Mouse (Mus musculus): ENCODE data around the gene Dbp. TPM values are rescaled to one million over a fixed set of nuclear protein-coding genes. Genes with fewer than 3 reads are reported as not detected.

Dbp gene
- total RNA-seq, 2 experiments from 2014 or later = 49.7 to 59.1 TPM

DNA sequence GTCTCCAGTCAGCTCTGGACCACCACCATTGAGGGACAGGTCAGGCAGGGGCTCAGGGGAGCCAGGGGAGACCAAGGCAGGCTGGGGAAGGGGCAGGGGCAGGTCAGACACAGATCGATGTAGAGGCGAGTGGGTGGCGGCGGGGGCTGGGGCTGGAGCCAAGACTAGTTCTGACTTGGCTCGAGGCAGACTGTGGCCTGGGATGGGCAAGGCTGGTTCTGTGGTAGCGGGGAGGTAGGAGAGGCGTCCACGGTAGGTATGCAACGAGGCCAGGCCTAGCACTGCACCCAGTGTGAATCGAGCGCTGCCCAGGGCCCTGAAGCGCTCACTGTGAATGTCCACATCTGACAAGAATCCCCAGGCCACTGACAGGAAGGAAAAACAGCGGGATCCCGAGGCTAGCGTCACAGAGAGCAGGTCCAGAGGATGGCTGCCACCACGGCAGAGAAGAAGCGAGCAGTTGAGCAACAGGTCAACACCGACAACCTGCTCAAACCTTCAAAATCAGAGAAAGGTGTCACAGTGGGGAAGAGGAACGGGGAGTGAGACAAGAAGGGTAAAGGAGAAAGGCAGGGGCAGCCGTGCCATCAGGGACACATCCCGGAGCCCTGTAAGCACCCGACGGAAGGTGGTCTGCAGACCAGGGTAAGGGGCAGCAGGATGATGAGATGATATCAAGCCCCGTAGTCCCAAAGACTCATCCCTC lies 6.6 kb downstream of the Dbp start:
- DNase-seq (ENCODE audit: low spot score in 2 of 2) = no peak

DNA sequence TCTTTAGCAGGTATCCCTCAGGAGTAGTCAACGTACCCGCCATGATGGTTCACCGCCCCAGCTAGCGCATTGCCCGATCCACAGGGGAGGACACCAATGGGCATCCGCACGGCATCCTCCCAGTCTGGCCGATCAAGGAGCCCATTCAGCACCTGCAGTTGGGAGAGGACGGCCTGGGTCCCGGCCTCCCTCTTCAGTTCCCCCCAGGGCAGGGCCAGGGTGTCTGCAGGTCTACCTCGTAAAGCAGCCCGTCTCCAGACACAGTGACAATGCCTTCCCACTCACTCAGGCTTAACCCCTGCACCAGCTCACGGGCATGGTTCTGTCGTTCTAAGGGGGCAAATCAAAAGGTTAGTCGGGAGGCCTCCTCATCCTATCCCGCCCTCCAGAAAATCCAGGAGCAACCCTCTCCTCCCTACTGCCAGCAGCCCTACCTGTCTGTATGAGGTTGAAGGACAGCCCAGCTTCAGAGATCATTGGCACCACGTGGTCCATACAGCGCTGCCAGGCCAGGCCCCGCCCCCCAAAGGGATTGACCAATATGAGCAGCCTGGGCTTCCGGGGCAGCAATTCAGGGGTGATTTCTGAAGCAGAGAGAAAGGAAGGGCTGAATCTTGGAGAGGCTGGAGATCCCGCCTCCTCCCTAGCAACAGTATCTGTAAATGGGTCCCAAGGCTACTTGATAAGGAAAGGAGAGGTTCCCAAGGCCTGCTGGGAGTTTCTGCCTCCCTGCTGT lies 7.3 kb downstream of the Dbp start:
- no peak for DNase-seq (ENCODE audit: low spot score in 2 of 2)

DNA sequence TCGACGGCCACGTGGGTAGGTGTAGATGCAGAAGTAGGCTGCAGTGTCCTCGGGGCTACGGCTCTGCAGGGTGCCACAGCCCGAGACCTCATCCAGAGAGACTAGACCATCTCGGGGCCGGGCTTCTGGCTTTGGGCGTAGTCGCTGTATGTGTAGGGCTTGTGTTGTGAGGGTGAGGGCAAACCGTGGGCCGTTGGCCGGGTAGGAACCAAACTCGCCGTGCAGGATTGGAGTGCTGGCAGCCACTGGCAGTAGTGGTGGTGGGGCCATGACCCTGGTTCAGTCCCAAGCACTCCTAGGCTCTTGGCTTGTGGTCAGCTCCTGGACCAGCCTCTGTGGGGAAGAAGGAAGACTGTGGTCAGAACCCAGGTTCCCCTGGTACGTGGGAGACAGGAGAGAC lies 8.5 kb downstream of the Dbp start:
- DNase-seq (ENCODE audit: low spot score in 2 of 2) = no peak

DNA sequence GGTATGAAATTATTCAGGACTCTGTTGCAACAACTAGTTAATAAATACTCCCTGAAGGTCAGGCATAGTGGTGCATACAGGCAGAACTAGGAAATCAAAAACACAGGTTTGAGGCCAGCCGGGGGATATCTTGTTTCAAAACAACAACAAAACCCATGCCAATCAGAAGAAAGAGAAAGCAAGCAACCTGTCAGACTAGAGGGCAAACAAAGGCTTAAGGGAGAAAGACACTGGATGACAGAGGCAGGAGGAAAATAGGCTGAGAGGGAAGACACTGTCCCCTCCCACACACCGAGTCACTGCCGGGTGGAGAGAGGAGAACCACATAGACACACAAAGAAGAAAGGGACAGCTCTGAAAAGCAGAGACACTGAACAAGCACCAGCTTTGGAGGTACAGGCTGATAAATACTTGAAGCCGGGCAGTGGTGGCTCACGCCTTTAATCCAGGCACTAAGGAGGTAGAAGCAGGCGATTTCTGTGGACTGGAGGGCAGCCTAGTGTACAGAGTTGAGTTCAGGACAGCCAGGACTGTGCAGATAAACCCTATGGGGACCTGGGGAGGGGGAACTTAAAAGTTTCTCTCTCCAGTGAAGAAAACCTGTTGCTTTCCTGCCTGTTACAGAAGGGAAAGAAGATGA lies 9.1 kb downstream of the Dbp start:
- DNase-seq (ENCODE audit: low spot score in 2 of 2) = no peak

DNA sequence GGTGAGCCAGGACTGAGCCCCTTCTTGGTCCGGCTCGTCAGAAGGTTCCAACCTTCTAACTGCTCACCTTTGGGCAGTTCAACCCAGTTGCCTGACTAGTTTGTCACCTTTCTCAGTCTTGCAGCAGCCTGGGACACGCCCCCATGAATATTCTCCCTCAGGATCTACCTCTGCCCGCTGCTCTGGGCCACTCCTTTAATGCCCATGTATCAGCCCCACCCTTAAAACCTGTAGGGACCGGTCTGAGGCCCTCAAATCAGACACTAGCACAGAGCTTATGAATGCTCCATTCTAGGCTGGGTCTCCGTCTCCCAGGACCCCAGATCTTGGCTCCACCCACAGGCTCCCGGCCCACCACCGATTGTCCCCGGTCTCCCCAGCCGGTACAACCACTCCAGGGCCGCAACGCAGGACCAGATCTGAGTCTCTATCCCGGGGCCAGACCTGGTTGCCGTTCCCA lies 9.8 kb downstream of the Dbp start:
- no peak for DNase-seq (ENCODE audit: low spot score in 2 of 2)

DNA sequence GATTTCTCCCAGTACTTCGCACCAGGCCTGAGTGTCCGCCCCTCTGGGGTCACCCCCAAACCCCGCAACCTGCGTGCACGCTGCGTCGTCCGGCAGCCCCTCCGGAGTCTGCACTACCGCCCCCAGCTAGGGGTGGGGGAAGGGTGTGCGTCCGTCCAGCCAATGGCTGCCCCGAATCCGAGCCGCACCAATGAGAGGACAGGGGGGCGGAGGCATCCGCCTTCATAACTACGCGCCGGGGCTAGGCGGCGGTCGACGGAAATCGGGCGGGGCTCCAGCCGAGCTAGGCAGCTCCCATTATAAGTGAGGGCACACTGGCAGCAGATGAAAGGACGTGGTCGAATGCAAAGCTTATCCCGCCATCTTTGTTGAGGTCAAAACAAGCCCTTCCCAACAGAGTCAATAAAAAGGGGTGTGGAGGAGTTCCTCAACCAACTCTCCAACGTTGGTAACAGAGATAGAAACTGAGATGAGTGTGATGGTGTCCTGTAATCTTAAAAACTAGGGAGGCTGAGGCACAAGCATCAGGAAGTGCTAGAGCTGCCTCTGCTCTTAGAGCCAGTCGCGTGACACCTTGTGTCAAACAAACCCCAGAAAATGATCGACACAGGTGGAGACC lies 10.3 kb downstream of the Dbp start, which contains the start of gene Rpl18:
Gene Rpl18 (plus strand): TSS at position 368 of the 619 bp plus-strand sequence.
- DNase-seq (ENCODE audit: low spot score in 2 of 2) = peak; percentile 97 to 99

DNA sequence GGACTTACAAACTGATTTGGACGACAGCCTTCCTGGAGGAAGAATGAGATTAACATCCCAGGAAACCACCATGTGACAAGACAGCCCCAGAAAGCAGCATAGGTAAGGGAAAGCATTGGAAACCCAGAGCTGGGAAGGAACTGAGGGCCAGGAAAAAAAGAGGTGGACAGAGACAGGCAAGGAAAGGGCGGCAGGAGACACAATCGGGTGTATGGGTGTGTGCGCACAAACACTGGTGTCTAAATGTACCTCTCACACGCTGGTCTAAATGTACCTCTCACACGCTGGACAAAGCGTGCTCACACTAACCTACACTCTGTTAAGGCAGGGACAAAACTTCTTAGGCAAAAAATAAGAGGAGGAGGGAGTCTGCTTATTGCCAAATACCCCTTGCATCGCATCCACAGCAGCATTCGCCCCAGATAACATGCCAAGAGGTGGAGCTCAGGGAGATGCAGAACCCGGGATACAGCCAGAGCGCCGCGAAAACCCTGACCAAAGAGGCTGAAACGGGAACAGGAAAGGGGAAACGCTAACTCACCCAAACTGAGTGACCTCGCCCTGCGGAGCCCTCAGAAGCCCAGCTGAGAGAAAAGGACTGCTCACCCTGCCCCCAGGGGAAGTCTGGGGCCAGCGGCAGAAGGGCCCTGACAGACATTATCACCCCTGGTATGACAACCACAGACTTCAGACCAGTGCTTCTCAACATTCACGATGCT lies 11.0 kb downstream of the Dbp start:
- DNase-seq (ENCODE audit: low spot score in 2 of 2) = no peak

DNA sequence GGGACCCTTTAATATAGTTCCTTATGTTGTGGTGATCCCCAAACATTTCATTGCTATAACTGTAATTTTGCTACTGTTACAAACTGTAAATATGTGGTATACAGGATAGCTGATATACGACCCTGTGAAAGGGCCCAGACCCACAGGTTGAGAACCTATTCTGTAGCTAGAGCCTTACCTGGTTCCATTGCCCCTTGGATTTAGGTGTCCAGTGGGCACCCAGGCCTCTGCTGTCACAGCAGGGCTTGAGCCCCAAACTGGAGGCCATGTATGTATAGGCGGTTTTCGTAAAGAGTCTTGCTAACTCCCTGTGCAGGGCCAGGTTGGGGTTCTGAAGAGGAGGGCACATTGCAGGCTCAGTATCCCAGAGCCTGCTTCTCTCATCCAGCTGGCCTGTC lies 11.6 kb downstream of the Dbp start:
- no peak for DNase-seq (ENCODE audit: low spot score in 2 of 2)

DNA sequence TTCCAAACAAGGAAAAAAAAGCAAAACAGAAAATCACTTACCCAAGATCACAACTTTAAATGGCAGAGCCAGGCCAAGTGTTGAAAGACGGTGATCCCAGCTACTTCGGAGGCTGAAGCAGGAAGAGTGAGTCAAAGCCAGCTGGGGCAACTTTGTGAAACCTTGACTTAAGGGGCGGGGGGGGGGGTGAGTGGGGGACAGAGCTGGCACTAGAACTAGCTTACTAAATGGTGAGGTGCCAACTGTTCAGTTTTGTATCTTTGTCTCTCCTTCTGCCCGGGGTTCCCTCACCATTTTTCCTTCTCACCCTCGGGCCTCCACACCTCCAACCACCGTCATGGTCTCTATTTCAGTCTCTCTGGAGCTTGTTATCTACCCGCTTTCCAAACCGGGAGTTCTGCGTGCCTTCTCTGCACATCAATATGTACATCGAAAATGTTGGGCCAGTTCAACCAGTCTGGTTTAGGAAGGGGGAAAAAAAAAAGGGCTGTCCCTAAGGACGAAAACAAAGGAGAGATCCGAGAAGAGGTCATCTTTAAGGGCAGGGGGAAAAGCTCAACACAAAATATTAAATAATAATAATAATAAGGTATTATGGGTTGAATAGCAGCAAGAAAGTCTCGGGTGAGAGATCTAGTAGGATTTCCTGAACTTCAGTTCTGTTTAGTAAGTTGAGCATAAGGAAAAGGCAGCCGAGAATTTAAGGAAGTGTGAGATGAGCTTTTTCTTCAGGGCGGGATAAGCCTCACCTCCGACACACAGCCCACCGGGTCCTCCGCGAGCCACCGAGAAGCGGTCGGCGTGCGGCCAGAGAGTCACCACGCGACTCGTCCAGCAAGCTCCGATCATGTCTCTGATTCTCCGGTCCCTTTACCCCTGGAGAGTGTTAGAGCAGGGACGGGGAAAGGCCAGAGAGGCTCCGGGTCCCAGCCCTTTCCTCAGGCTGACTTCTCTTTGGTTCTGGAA lies 12.3 kb downstream of the Dbp start:
- DNase-seq (ENCODE audit: low spot score in 2 of 2) = no peak

DNA sequence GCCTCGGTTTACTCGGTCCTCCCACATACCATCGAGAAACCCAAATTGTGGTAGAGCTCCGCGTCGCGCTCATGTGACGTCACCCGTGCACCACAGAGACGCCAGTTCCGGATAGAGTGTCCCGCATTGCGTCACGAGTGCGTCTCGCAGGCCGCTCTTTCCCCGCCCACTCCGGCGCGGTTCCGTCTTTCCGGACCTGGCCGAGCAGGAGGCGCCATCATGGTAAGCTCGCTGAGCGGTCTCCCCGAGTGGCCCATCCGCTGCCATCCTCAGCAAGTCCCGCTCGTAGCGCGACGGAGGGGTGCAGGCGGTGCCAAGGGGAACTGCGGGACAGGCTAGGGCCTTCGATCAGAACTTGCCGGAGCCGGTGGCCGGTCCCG lies 13.0 kb downstream of the Dbp start, which contains the start of gene Sphk2:
Gene Sphk2 (minus strand): TSS at position 85 of the 380 bp plus-strand sequence.
- DNase-seq (ENCODE audit: low spot score in 2 of 2) = peak; percentile 99

DNA sequence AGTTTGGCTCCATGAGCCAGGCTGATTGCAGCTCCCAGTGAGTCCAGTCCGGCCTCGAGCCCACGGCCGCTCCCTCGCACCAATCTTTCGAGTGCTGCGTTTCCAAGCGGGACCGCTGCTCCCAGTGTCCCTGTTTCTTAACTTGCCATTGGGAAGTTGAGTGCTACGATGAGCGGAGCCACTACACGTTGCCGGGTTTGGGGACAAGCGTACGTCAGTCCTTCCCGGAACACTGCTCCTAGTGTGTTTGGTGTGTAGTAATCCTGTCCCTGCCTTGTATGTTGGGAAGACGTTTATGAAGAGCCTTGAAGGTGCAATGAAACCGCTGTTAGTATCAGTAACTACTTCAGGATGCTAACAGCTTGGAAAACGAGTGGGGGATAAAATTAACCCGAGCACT lies 13.4 kb downstream of the Dbp start:
- no peak for DNase-seq (ENCODE audit: low spot score in 2 of 2)

DNA sequence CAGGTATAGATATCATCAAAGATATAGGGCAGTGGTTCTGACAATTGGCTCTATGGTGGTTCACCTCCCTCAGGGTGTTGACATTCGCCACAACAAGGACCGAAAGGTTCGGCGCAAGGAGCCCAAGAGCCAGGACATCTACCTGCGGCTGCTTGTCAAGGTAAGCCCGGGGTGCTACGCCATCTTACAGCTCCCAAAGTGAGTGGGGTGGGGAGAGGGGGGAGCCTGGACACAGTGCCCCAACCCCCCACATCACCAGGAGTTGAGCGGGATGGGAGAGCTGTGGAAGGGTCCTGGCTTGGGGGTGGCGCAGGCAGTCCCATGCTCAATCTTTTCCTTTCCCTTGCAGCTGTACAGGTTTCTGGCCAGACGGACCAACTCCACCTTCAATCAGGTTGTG lies 14.3 kb downstream of the Dbp start:
- DNase-seq (ENCODE audit: low spot score in 2 of 2) = no peak

DNA sequence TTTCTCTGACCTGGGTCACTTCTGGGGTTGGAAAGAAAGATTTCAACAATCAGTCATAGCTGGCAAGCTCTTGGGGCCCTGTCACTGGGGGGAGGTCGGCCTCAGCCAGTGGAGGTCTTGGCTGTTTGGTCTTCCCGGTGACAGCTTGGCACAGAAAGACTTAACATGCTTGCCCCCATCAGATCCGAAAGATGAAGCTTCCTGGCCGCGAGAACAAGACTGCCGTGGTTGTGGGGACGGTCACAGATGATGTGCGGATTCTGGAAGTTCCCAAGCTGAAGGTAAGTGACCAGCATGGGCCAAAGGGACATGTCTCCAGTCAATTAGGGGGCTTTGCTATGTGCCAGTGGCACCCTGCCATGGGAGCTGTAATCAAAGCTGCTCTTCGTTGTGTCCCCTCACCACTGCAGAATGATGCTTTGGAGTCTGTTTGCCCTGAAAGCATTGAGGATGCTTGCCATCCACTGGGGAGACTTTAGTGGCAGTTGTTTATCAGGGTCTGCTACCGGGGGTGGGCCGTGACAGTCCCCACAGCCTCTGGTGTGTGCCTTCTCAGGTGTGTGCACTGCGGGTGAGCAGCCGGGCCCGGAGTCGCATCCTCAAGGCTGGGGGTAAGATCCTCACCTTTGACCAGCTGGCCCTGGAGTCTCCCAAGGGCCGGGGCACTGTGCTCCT lies 15.0 kb downstream of the Dbp start:
- DNase-seq (ENCODE audit: low spot score in 2 of 2) = no peak

DNA sequence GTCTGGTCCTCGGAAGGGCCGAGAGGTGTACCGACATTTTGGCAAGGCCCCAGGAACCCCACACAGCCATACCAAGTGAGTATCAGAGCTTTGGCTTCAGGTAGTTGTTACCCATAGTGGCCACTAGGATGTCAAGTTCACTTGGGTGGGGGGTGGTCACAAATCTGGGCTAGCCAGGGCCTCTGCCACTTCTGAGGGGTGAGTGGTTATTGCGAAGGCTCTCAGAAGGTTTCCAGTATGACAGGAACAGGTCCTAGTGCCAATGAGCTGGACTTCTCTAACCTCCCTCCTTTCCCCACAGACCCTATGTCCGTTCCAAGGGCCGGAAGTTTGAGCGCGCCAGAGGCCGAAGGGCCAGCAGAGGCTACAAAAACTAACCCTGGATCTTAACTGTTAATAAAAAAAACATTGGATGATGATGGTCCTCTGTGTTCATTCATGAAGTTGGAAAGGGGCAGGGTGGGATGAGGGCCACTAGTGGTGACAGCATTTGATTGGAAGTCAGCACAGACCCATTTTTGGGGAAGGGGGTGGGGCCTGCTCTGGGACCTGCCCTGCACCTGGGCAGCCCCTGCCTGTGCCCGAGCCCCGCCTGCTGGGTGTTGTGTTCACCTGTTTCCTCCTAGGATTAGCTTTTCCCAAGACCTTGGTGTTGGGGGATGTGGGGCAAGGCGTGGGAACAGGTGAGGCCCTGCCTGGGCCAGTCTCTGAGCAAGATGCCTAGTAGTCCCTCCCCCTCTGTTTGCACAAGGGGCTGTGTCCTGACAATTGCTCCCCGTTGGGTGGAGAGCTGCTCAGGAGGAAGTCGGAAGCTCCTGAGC lies 15.7 kb downstream of the Dbp start, which contains the start of gene Fam83e:
Gene Fam83e (plus strand): TSS at position 800 of the 821 bp plus-strand sequence.
- no peak for DNase-seq (ENCODE audit: low spot score in 2 of 2)

DNA sequence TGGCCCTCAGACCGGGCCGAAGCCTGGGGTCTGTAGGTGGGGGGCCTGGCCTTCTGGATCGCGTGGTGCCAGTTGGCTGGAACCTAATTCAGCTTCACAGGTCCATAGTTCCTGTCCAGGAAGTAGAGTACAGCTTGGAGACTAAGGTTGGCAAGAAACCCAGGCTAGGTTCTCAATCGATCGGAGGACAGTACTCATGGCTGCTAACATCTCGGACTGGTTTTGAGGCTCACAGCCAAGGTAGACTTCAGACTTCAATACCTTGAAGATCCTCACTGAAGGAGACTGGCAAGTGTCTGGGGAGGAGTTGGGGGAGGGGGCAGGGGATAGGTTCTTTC lies 16.3 kb downstream of the Dbp start:
- no peak for DNase-seq (ENCODE audit: low spot score in 2 of 2)

DNA sequence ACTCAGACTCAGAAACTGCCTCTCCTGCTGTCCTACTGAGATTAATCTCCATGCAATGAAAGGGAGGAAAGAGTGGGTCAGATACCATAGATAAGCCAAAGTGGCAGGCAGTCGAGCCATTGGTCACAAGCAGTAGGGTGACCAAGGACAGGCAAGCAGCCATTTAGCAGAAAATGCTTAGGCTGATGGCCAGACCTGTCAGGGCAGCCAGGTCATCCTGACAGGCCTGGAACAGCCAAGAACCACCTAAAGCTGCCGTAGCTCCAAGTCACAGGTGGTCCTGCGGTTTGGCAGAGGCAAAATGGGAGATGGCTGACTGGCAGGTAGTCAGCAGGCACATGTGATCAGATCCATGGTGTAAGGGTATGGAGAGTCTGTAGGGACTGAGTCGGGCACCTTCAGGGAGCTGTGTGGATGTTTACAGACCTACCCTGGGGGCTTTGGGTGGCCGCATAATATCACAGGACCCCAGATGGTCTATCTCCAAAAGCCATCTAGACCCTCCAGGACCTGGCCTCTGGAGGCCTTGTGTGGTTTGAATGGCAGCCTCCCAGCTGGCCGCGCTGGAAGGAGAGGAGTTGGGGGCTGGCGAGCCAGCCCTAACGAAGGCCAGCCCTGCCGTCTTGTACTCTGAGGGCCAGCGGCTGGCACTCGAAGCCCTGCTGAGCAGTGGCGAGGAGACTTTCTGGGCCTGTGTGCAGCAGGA lies 16.9 kb downstream of the Dbp start:
- no peak for DNase-seq (ENCODE audit: low spot score in 2 of 2)

DNA sequence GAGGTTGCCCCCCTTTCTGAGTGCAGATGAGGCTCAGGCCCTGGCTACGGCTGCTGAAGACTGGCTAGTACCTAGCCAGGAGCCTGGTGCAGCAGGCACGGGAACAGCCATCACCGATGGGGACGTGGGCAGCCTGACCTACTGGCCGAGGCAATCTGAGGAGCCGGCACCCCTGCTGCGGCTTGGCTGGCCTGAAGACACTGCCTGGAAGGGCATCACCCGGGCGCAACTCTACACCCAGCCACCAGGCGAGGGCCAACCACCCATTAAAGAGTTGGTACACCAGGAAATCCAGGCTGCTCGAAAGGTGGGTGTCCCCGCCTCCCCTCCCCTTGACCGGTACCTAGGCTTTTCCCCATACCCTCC lies 17.4 kb downstream of the Dbp start:
- DNase-seq (ENCODE audit: low spot score in 2 of 2) = no peak

DNA sequence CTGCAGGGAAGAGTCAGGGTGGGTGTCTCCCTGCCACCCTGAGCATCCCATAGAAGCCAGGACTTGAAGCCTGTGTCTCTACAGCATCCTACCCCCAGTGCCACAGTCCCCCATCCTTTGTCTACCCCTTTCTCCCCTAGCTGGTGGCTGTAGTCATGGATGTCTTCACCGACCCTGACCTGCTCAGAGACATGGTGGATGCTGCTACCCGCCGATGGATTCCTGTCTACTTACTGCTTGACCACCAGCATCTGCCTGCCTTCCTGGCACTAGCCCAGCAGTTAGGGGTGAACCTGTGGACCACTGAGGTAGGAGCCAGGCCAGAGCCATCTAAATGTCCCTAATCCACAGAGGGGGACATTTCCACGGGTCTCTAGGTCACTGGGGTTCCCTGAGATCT lies 18.4 kb downstream of the Dbp start:
- no peak for DNase-seq (ENCODE audit: low spot score in 2 of 2)

All from layer of hippocampus, postnatal 14 days (tissue).